Mouse (Mus musculus): ENCODE measurements at regions not wholly inside any gene's neighbourhood (a gene's known extent, or its start where the extent isn't known, plus 50 kb on each side); places are given as distances from the start of the nearest gene placed in this dataset.
A peak's percentile ranks its signal among the peaks of the same experiment; 100 is the strongest.

DNA sequence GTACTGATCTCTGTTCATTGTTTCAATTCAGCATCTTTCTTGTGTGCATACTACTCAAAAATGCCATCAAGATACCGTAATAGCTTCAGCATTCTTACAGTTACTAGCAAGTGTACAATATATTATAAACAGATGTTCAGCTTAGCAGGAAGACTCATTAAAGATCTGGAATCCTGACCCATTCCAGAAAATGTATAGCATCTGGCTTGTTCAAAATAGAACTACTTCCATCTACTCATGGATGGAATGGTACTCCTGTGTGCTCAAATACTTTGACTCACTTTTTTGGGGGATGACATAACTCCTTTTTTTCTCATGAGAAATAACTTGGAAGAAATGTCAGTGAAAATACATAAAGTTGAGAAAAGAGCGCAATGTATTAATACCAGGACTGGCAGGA lies 291.2 kb upstream of the Manea start:
- no peak for DNase-seq (ENCODE audit: low read depth, low spot score)

DNA sequence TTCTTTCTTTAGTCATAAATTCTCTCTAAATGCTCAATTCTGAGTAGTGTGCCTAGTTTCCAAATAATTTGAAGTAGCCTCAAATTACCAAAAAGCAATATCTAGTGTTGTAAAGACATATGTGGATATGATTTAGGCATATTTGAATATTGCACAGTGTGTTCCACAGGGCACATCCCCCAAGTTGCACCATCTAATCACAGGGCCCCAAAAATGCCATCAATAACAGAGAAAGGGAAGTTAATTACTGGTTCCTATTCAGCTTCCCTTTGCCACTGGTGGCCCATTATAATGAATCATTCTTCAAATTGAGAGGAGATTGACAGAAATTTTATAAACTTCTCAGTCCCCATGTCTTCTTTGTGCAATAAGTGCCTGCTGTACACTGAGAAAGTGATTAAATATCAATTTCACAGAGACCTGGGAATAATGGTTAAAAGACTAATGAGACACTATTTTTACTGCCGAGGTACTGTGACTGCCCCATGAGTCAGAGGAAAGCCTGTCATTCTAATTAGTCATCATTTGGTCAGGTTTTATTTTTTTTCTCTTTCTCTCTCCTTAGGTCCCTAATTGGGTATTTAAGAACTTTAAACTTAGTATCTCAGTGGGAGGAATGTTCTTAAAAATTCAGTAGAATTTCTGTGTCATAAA lies 284.0 kb upstream of the Manea start:
- DNase-seq (ENCODE audit: low read depth, low spot score), result no peak

DNA sequence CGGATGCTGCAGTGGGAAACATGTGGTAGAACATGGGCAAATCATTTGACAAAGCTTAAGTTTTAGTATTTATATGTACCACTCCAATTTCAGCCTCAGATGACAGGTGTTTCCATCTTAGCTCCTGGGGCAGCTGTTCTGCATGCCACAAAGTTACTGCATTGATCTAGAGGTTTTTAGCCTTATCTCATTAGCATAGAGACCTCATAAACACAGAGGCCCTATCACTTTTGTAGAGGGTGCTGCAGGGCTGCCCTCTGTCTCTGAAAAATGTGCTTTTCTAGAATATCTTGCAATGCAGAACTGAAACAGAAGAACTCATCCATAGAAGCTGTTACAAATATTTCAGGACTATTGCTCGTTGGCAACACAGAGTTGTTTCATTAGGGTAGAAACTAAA lies 283.0 kb upstream of the Manea start:
- DNase-seq (ENCODE audit: low read depth, low spot score), result no peak

DNA sequence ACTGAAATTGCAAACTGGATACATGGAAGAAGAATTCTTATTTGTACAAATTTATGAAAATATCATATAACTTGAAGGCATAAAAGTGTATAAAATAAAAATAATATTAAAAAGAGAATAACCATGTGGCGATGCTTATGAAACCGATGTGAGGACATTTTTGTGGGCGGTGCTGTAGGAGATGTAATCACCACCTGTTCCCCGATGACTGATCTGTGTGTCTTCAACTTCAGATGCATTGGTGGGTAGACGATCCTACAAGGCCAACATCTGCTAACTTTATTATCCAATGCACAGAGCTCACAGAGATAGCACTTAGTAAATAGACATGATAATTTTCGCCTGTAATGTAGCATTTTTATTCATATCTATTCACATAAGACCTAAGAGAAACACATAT lies 281.1 kb upstream of the Manea start:
- no peak for DNase-seq (ENCODE audit: low read depth, low spot score)

- no peak for DNase-seq (ENCODE audit: low read depth, low spot score)
Observed at GRCm38 (mm10) chr4:26589081-26589869, 242.6 kb upstream of the Manea start.

DNA sequence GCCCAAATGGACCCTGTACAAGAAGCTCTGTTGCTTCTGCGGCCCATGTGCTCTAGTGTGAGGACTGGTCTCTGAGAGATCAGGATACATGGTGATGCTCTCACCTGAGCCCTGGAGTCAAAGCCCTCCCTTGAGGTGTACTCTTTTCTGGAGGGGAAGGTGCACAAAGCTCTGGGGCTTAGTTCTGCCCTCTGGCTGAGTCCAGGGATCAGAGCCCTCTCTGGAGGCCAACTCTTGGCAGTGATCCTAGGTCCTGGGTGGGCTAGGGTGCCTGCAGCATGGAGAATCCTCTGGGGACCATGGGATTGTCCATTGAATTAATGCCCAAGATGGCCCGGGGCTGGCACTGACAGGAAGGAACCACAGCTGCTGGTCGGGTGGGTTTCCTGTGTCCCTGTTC lies 209.0 kb upstream of the Manea start:
- DNase-seq (ENCODE audit: low read depth, low spot score), result no peak

DNA sequence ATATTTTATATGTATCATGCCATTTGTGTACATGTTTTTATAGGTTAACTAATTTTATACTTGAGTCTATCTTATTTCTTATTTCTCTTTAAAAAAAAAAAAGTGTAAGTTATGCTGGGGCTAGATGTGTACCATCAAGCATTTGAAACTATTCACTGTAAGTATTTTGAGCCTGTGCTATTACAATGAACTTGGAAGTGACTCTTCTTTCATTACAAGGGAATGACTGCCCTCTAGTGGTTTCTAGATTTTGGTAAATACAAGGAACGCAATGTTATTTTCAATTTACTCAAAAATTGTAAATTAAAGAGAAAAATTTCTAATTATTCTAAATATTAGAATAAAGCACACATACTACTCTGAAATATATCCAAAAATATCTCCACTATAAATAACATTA lies 197.1 kb upstream of the Manea start:
- peak; percentile 27 for DNase-seq (ENCODE audit: low read depth, low spot score)

- DNase-seq (ENCODE audit: low read depth, low spot score), result no peak
Observed at GRCm38 (mm10) chr4:26542511-26542910, 195.8 kb upstream of the Manea start.

DNA sequence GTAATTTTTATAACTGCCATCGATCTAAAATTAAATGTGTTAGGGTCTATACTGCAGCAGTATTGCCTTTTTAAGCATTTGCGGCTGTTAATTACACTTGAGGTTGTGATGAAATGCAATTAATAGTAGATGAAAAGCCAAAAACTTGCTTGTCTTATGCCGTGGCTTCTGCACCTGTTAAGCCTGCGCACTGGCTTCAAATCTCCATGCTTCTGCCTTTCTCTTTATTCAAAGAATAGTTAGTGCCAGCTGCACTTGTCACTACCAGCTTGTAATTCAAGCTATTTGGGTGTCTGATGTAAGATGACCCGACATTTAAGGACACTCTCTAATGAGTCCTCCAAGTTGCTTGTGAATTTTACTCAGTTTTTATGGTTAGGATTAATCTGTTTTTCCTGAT lies 161.3 kb upstream of the Manea start:
- no peak for DNase-seq (ENCODE audit: low read depth, low spot score)

GRCm38 (mm10) chr4:26494262-26494661 lies 147.6 kb upstream of the Manea start:
- DNase-seq (ENCODE audit: low read depth, low spot score), result no peak

DNA sequence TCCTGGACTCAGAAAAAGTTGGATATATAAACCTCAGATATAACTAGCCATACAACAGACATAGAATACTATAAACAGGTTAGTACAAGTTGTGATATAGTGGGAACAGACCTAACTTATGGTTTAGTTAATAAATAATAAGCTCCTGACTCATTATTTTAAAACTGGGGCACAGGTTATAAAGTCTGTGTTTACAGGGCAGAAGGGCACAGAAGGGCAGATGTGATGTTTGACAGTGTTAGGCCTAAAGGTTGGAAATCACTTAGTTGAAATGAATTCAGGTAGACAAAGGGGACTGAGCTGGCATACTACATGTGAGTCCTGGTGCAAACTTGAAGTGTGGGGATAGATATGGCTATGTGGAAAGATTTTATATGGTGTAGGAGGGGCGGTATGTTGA lies 128.2 kb upstream of the Manea start:
- no peak for DNase-seq (ENCODE audit: low read depth, low spot score)

DNA sequence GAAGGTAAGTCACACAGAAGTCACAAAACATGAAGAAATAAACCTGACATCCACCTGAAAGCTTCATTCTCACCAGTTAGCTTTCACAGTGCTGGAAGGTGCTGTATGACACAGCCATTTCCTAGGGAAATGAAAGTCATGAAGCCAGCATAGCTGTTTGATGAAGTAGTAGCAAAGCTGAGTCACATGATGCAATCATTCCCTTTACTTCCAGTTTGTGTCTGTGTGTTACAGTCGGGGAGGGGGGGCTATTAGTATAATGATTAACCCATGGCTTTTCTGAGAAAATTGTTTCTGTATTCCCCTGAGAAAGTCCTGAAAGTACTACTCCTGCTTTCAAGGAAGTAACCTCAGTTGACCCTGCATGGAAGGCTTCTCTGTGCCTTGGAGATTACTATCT lies 94.8 kb upstream of the Manea start:
- DNase-seq (ENCODE audit: low read depth, low spot score), result no peak

DNA sequence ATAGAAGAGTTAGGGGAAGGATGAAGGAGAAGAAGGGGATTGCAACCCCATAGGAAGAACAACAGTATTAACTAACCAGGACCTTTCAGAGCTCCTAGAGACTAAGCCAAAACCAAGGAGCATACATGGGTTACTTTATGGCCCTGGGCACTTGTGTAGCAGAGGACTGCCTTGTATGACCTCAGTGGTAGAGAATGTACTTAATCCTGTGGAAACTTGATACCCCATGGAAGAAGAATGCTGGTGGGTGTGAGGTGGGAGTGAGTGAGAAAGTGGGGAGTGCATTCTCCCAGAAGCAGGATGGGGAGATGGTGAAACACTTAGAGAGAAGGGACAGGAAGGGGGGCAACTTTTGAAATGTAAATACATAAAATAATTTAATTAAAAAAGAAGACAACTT lies 75.4 kb upstream of the Manea start:
- no peak for DNase-seq (ENCODE audit: low read depth, low spot score)

- no peak for DNase-seq (ENCODE audit: low read depth, low spot score)
Observed at GRCm38 (mm10) chr4:26404266-26404665, 57.6 kb upstream of the Manea start.

- no peak for DNase-seq (ENCODE audit: low read depth, low spot score)
Observed at GRCm38 (mm10) chr4:26402213-26402612, 55.5 kb upstream of the Manea start.
